Mouse (Mus musculus) brain, embryonic 14.5 days (tissue): Measurements from ENCODE around the gene Car10. TPM values are rescaled to one million over a fixed set of nuclear protein-coding genes. Genes with fewer than 3 reads are reported as not detected.

ENCODE experiments used
- DNase-seq: peaks from one replicate; pipeline ENCODE4 v3.0.0-alpha.2; 2011; ENCODE audit warnings: low read depth
- CTCF ChIP-seq: fragments of 200-500 bp; IDR thresholded peaks from 2 replicates; pipeline ENCODE4 v1.5.1; 2012; ENCODE audit warnings: inconsistent platforms, mild to moderate bottlenecking, moderate library complexity, borderline replicate concordance; ENCODE audit not compliant: insufficient read depth, insufficient read length; ENCODE audit errors: extremely low read depth
- POLR2A ChIP-seq: fragments of 200-500 bp; IDR thresholded peaks from 2 replicates; pipeline ENCODE4 v1.6.1; 2012; ENCODE audit warnings: mild to moderate bottlenecking, inconsistent platforms, borderline replicate concordance; ENCODE audit not compliant: poor library complexity, insufficient read depth, insufficient read length, severe bottlenecking; ENCODE audit errors: extremely low read depth
- polyA plus RNA-seq: library from polyadenylated mRNA; depleted of rRNA; stranded (reverse); fragments of >200 nt; gene quantifications from 2 replicates; pipeline ENCODE4 v1.2.3, GENCODE M21; 2012

Gene Car10
- polyA plus RNA-seq, 1 experiment = 28.5 TPM

DNA sequence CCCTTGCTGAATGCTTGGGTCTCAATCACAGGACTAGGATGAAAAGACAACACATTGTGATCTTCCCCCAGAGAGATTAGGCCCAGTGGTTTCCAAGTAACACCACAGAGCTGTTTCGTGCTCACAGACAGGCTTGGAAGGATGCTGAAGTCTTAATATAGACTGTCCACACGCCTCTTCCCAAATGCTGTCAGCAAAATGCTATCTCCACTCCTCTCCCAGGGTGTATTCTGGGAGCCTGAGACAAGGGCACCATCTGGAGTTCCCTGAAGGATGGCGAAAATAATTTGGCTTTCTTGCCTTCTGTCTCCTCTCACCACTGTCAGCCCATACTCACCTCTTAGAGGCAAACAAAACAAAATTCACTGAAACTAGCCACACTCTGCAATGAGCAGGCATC lies 467.9 kb downstream of the Car10 start:
- DNase-seq = no peak
- TF ChIP-seq POLR2A = no peak
- TF ChIP-seq CTCF = no peak

DNA sequence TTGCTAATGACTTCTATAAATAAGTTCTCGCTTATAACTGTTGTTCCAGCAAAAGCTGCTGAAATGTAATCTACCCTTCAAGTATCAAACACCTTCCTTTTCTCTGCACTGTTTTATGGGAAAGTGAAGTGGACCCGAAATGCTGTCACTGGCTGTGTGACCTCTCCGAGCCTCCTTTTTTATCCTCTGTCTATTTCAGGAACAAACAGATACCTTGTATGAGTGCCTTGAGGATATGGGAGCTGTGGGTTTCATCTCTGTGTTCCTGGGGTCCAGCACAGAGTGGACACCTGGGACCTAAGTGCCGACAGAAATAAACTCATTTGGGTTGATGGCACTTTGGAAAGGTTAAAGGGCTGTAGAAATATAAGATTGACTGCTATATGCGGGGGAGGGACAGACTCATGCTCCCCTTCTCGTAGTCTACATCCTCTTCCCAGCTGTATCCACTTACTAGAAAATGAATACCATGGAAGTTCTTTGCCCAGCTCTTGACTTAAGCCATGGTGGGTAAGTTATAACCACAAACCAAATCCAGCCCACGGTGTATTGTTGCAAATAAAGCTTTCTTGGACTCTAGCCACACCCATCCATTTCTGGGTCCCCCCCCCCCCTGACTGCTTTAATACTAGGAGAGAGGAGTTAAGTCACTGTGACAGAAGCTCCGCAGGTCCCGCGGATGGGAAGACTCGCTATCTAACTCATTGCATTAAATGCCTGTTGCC lies 474.3 kb downstream of the Car10 start:
- TF ChIP-seq CTCF (no peak), POLR2A (no peak)
- DNase-seq = no peak

DNA sequence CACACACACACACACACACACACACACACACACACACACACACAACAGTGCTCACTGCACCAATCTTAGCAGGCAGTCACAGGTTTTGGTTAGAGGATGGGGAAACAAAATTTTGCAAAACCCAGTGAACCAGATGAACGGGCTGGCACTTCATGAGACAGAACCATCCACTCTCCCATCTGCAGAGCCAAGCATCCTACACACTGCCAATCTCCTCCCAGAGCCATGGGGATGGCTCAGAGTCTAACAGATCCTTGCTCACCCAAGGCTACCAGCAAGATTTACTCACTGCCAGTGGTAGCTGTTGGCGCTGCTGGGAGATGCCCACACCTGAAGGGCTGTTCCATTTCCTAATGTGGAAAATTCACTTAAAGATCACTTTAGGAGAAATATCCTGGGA lies 479.6 kb downstream of the Car10 start:
- TF ChIP-seq CTCF = no peak
- no peak for TF ChIP-seq POLR2A
- DNase-seq = peak; percentile 44

DNA sequence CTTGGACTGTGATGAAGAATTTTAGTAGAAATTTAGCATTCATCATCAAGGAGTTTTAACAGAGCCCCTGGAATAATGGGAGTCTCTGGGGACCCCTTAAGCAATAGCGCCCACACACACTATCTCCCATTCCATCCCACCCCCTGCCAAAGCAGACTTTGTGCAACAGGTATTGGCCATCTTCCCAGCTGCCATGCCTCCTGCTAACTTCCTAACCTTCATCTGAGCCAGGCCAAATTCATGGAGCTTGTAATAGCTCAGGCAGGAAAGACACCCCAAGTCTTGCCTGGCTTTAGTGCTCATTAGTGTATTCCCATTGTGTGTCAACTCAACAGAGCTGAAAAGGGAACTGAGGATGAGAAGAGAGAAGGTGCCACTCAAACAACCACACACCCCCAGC lies 481.8 kb downstream of the Car10 start:
- DNase-seq = no peak

DNA sequence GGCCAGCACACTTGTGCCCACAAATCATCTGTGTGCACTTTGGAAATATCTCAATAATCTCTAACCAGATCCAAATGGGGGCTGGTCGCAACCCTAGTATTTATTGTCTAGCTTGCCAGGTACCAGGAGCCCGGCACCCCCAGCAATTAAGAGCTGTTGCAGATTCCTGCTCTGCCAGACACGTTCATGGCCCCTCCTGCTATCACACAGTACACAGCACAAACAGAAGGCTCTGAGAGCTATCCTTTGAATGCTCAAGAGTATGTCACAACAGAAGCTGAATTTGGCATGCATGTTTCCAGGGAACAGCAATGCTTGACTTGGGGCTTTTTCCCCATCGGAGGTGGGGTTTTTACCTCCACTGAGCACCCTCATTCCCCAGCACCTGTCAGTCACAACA lies 483.5 kb downstream of the Car10 start:
- peak; percentile 78 for DNase-seq

More for the DNA sequence above, 481.8 kb downstream of the Car10 start:
- no peak for TF ChIP-seq POLR2A
- no peak for TF ChIP-seq CTCF

DNA sequence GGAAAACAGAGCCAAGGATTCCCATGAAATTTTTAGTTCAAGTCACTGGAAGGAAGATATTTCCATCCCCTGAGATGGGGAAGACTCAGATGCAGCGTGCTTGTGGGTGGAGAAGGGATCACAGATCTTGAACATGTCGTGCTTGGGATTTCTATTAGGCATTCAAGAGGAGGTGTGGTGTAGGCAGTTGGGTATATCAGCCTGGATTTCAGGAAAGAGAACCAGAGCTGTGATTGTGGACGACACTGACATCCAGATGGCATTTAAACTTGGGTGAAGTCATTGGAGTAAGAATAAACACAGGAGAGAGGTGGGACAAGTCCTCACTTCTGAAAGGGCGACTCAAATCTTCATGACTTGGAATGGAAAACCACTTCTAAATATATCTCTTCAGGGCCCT lies 490.0 kb downstream of the Car10 start:
- no peak for DNase-seq
- TF ChIP-seq POLR2A = no peak
- no peak for TF ChIP-seq CTCF

More for the DNA sequence above, 483.5 kb downstream of the Car10 start:
- TF ChIP-seq CTCF = no peak
- no peak for TF ChIP-seq POLR2A

DNA sequence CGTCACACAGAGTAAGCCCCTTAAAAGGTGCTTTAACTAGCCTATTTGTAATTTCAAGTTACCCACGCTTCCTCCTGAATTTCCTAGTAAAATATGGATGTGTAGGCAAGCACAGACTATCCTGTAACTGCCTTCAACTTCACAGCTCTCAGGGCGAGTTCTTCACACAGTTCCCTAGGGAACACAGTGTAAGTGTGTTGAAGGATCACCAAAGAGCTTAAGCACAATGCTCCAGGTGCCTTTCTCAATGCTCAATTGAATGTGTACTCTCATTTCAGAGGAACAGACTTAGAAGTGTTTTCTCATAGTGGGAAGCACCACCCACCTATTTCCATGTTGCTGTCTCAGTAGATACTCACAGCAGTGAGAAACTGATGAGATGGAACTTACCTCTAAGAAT lies 492.8 kb downstream of the Car10 start:
- DNase-seq = no peak
- no peak for TF ChIP-seq POLR2A
- TF ChIP-seq CTCF = no peak

DNA sequence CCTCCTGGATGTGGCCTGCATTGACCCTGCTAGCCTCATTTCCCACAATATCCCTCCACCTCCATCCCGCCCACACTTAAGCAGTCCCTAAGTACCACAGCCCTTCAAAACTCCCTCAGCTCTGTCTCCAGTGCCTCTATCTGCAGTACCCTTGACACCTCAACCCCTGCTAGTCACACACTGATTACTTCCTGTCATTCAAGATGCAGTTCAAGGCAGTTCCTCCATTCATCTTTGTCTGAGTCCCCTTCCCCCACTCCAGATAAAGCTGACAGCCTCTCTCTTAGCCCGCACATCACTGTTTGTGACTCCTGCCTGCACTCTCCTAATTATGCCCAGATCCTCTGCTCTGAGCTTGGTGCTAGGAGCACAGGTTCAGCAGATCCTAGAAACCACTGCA lies 496.2 kb downstream of the Car10 start:
- peak; percentile 53 for DNase-seq
- no peak for TF ChIP-seq POLR2A

DNA sequence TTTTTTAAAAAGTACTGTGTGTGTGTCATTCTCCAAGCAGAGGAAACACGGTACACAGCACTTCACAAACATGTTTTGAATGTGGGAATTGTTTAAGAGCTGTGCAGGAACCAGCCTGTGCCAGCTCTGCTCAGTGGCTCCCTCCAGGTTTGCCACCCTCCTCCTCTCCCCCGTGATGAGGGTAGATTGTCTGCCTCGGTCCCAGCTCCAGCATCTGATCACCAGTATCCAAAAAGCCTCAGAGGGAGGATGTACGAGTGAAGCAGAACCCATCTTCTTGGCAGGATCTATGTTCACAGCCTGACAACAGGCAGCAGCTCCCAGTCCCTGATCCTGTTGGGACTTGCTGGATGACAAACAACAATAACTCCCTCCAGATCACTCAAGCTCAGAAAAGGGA lies 500.3 kb downstream of the Car10 start:
- no peak for TF ChIP-seq POLR2A
- no peak for TF ChIP-seq CTCF
- DNase-seq = peak; percentile 17

DNA sequence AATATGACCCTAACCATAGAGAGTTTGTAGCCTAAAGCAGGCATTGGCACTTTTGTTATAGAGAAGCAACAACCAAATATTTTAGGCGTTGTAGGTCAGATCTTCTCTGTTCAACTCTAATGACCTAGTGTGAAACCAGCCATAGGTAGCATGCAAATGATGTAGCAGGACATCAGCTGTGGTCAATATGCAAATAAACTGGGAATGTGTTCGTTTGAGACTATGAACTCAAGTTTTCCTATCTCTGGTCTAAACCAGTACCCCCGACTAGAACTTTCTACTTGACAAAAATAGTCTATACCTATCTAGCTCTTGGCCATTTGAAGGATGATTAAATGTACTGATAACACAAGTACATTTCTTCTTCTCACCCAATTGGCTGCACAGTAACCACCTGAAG lies 501.9 kb downstream of the Car10 start:
- TF ChIP-seq POLR2A (no peak), CTCF (no peak)
- no peak for DNase-seq

DNA sequence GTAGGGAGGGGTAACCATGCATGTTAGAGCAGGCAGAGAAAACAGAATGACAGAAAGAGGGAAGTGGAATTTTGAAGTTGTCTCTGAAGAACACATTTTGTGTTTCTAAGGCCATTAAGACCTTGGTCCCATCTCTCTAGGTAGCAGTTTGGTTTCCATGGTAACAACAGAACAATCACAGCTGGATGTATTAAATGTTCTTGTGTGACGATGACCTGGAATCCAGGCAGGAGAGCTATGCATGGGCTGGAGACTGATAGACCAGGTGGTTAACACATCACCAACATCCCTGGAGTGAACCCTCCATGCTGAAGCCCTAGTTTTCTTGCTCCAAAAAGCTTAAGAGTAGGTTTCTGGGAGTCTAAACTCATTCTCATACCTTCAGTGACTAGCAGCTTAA lies 505.7 kb downstream of the Car10 start:
- DNase-seq = peak; percentile 49
- TF ChIP-seq CTCF (no peak), POLR2A (no peak)

DNA sequence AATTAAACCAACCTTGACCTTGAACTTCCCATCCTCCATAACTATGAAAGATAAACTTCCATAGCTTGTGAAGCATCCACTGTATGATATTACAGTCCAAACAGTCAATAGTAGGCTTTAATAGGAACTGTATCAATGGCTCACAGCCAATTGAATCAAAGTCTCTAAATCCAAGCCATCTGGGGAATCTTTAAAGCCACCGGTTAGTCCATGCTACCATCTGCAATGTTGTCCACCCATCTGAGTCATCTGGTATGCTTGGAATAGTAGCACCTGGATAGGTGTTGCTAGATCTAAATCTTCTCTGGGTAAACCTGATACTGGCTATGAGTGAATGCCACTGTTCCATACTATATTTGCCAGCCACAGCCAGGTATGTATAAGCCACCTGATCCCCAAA lies 509.3 kb downstream of the Car10 start:
- DNase-seq = no peak
- TF ChIP-seq POLR2A (no peak), CTCF (no peak)

DNA sequence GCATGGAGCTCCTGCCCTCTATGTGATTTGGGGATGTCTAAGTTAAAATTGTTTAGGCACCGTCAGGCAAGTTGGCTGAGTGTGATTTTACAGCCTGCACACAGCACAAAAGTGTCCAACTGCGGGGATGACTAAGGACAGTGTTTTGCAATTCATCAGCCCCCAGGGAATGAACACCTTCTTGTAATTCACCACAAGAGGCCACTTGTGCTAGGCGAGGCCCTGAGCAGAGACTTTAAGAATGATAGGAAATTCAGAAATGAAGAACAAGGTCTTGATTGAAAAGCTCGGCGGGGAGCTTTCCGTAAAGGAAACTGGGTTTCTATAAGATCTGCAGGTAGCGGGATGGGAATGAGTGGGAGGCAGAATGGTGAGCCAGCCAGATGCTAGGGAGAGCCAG lies 510.9 kb downstream of the Car10 start:
- TF ChIP-seq CTCF (no peak), POLR2A (no peak)
- peak; percentile 15 for DNase-seq

DNA sequence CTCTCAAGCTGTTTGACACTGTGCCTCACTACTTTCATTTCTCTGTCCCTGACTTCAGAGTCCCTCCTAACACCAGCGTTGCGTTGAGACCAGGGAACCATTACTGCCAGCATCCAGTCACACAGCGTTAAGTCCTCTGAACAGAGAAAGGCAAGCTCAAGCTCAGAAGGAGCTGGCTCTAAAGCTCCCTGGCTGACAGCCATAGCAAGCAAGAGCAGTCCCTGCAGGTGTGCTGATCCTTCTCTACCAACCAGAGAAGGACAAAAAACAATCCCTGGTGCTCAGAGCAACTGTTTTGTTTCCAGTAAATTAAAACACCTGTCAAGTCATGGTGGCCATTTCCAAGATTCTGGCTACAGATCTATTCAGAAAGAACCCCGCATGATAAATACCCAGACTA lies 514.2 kb downstream of the Car10 start:
- TF ChIP-seq CTCF (no peak), POLR2A (no peak)
- DNase-seq = peak; percentile 10
